Mouse (Mus musculus): ENCODE measurements at regions not wholly inside any gene's neighbourhood (a gene's known extent, or its start where the extent isn't known, plus 50 kb on each side); places are given as distances from the start of the nearest gene placed in this dataset.

DNA sequence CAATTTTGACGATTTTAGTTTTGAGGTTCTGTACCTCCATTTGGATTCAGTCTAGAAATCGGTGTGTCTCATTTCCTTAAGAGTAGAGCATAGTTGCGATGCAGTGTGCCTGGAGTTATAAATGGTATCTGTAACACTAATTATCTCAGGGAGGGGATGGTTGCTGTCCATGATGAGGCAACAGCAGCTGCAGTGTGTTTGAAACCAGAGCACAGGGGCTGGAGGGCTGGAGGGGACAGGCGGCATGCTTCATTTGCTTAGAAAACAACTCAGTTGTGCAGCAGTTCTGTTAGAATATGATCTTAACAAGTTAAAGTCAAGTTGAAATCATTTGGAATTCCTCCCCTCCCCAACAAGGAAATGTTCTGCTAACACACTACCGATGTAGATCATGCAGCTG is 69.3 kb upstream of the Lrig3 start:
- no peak for DNase-seq

DNA sequence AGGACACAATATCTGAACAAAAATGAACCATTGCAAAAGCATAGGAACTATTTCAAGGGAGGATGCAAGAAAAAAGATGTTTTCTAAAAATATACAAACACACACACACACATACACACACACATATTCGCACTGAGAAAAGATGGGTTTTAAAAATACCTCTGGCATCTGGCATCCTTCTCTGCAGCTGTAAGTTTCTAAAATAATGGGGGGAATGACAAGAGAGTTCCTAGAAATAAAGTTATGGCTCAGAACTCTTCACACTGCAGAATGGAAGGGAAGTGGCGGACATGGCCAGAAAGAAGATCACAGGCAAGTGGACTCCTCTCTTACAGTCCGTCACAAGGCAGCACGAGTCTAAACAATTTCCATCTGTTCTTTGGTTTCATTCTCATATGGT is 66.5 kb upstream of the Lrig3 start:
- no peak for DNase-seq

DNA sequence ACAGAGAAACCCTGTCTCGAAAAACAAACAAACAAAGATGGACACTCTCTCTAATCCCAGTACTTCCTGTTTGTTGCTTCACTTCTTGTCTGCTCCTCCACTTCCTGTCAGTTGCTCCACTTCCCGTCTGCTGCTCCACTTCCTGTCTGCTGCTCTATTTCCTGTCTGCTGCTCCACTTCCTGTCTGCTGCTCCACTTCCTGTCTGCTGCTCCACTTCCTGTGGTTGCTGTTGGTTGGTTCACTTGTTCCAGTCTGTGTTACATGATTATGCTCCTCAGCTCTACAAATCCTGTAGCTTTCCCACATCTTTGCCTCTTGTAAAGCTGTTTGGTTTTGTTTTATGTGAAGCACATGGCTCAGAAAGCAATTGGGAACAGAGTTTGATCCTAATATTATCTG is 65.4 kb upstream of the Lrig3 start:
- no peak for DNase-seq

DNA sequence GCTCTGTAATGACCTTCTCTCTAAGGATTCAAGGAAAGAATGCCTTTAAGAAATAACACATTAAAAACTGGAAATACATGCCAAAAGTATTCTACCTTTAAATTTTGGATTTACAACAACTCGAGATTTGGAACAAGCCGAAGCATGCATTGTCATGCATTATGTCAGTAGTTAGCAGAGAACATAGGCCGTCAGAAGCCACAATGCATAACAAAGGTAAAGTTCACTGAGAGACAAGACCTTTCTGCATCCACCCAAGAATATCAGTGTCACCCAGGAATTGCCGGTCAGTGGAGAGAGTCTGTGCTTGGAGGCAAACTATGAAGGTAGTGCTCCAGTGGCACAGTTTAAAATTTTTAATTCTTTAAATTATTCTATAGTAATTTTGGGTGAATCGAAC is 63.3 kb upstream of the Lrig3 start:
- no peak for DNase-seq

DNA sequence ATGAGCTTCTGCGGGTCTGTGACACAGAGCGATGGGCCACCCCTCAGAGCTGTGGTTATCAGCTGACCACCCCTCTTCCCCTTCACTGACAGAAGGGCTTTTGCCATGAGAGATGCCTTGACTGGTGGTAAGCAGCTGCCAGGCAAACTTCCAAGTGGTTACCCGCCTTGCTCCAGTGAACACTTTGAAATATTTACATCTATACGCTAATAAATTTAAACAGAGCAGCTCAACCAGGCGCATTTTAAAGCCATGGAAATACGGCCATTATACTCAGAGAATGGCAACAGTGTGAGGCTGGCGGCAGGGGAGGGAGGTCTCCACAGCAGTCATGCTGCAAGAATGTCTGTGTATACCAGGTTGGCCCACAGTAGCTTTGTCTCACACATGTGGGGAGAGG is 53.8 kb upstream of the Lrig3 start:
- DNase-seq: no peak
